Mouse (Mus musculus) cerebellum, adult 9-10 months (tissue): Measurements from ENCODE around the gene 6030445D17Rik.

Experiments
- DNase-seq: peaks from one replicate; pipeline ENCODE4 v3.0.0; 2022

The 6030445D17Rik gene

DNA sequence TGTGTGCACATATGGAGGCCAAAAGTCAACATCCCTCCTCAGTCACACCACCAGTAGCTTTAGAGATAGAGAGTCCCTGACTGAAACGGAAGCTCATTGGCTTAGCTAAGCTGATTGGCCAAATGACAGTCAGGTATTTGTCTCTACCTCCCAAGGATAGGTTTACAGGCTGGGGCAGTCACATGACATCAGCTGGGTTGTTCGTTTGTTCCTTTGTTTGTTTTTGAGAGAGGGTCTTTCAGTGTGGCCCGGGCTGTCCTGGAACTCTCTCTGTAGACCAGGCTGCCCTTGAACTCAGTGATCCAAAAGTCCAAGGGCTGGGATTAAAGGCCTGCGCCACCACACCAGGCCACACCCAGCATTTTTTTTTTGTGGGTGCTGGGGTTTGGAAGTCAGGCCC lies 844 bp upstream of the 6030445D17Rik start:
- no peak for DNase-seq

DNA sequence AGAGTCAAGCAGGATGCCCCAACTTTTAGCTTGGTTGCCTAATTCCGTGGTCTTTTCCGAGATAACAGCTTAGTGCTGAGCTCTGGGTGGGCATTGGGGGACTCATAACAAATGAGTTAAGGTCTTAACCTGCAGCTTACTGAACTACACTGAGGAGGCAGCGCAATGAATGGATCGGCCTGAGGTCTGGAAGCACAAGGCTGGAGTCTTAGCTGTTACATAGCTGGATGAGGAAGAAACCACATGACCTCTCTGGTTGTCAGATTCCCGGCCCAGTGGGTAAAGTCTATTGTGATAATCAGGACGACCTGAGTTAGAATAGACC lies 327 bp upstream of the 6030445D17Rik start:
- peak; percentile 63 for DNase-seq

DNA sequence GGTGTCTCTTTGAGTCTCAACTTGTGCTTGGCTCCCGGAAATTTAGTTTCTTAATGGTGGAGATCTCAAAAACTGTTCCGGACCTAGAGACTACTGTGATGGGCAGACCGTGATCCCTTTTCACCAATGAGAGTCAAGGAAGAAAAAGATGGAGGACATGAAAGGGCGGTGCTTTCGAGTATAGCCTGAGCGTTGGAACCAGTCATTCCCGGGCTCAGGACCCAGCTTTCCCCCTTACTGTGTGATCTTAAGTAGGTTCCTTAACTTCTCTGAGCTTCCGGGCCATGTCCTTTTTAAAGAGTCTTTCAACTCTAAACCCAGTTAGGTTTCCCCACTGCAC lies 759 bp downstream of the 6030445D17Rik start:
- no peak for DNase-seq

DNA sequence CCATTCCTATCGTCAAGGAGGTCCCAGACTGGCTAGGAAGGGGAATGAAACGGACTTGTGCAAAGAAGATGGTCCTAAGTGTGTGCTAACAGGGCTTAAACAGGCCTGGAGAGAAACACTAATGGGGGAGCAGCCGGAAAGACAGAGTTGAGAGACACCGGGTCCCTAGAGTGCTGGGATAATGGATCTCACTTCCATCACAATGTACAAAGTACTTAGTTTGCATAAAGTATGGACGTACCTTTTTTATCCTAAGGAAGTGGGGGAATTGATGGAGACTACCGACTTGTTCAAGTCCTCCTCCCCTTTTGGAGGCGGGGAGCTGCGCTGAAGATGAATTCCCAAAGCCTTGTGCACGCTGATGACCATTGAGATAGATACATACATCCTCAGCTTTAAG lies 1.4 kb downstream of the 6030445D17Rik start:
- peak; percentile 31 for DNase-seq

- peak; percentile 89 for DNase-seq
These were observed 4.2 kb downstream of the 6030445D17Rik start for GRCm38 (mm10) chr4:136466226-136466625.

DNA sequence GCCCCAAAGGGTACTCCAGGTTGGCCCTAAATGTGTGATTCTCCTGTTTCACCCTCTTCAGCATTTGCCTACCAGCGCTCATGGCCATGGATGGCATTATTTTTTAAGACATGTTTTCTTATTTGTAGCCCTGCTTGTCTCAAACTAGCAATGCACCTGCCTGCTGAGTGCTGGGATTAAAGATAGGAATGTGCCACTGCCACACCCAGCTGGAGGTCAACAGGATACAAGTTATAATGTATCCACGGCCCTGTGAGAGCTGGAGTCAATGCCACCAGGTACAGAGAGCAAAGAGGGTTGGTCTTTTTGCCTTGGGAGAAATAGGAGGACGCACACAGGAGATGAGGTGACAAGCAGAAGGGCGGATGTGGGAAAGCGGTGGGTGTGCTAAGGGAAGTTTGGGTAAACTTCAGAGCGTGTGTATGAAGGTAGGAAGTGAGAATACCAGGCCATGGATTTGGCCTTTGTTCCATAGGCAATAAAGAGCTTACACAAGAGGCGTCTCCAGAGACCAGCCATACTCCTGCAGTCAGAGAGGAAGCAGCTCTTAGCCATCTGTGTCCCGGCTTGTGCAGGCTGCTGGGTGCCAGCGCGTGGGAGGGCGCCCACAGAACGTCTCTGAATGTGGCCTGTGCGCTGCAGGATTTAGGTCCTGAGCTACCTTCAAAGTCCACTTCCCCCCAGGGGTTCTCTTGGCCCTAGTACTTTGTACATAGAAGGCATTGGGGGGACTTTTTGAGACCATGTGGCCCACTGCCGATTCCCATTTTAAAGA lies 6.7 kb downstream of the 6030445D17Rik start:
- DNase-seq: peak; percentile 61

GRCm38 (mm10) chr4:136469371-136469903 lies 7.4 kb downstream of the 6030445D17Rik start, which contains the start of gene Luzp1:
Luzp1 (plus strand) TSS chr4:136469761.
- peak; percentile 98 for DNase-seq

GRCm38 (mm10) chr4:136469941-136470346 lies 7.9 kb downstream of the 6030445D17Rik start:
- no peak for DNase-seq

GRCm38 (mm10) chr4:136470347-136471071 lies 8.5 kb downstream of the 6030445D17Rik start:
- peak; percentile 61 for DNase-seq

- no peak for DNase-seq
These were observed 14.6 kb downstream of the 6030445D17Rik start for GRCm38 (mm10) chr4:136476692-136477091.

- no peak for DNase-seq
These were observed 24.5 kb downstream of the 6030445D17Rik start for GRCm38 (mm10) chr4:136486549-136486948.

GRCm38 (mm10) chr4:136495993-136496392 lies 33.9 kb downstream of the 6030445D17Rik start:
- DNase-seq: no peak

GRCm38 (mm10) chr4:136505426-136506215 lies 43.6 kb downstream of the 6030445D17Rik start:
- DNase-seq: no peak

DNA sequence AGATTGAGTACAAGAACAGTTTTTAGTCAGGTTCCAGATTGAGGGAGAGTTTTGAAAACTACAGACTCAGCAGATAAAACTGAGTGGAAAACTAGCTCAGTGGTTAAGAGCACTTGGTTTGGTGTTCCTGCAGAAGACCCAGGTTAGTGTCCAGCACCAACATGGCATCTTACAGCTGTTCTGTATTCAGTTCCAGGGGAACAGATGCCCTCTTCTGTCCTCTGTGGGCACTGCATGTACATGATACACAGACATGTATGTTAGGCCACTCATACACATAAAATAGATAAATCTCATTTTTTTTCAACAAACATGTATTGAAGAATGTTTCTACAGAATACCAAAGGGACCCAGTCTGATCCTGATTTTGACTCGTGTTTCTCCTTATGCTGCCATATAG lies 47.8 kb downstream of the 6030445D17Rik start:
- DNase-seq: no peak

DNA sequence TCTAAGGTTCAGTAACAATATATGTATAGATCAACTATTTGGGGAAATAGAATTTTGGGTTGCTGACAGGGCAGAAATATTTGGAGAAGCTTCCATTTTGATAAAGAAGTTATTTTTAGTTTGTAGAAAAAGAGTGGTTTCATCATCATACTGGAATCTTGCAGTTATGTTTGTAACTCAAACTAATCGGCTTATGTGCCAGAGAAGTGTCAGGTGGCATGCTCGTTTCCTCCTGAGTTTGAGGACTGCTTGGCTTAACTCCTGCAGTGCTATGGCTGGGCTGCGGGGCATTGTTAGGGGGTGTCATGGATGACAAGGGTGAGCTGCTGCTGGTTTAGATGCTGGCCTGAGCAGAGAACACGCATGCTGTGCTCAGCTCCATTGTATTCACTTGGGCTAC lies 49.7 kb downstream of the 6030445D17Rik start:
- DNase-seq: no peak

DNA sequence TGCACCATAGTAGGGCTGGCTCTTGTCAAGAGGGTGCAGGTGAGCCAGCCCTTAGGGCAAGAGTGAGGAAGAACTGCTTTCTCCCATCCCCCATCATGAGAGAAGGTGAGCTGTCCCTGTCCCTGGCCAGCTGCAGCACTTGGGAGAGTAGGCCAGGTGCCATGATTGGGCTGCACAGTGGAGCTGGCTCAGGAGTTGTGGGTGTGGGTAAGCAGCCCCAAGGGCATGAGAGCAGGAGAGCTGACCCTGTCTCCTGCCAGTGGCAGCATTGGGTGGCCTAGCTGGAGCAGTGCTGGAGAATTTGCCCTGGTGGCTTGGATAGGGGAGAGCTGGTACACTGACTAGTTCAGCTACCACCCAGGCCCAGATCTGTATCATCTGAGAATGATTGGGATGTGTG lies 50.9 kb downstream of the 6030445D17Rik start:
- DNase-seq: no peak
